Mouse (Mus musculus) embryonic stem cell, embryonic (primary cell): ENCODE measurements around the gene Aldh3b3.

ENCODE experiments used
- CTCF ChIA-PET, 4 experiments: fragments of 300-600 bp in 2 of 4; fragments of 350-600 bp in 2 of 4; sonication (Branson Sonifier 250); formaldehyde crosslinking; loops; one replicate each; lab custom pipeline; 2022; ENCODE audit warnings: inconsistent platforms in 2 of 4; lab: Charles Lee
- POLR2A ChIA-PET, 4 experiments: fragments of 300-600 bp in 2 of 4; fragments of 350-600 bp in 2 of 4; sonication (Branson Sonifier 250); formaldehyde crosslinking; loops; one replicate each; lab custom pipeline; 2022; ENCODE audit warnings: antibody characterized with exemption in 4 of 4, inconsistent platforms in 1 of 4; lab: Charles Lee

Gene Aldh3b3

GRCm38 (mm10) chr19:3950331-3950730, 8.1 kb upstream of the Aldh3b3 start:
- ChIA-PET CTCF (interaction anchor here in 3 of 4 experiments (0.9 to 2.8 kb wide), 9 partner anchors 10 to 97 kb away, joined by 3 to 11 read pairs (median 5); partner anchors contain the start of genes Gm49405 (in 1 of the 3), Gstp2 (in 1 of the 3) and Nudt8 (in 1 of the 3)), POLR2A (interaction anchor here in 2 of 4 experiments (0.7 to 1.2 kb wide), 3 partner anchors 62 to 140 kb away, joined by 3 read pairs; partner anchors contain the start of gene Ndufv1 (in 1 of the 2))

- ChIA-PET POLR2A (interaction anchor here (0.6 to 1.4 kb wide), 10 partner anchors 19 to 1983 kb away, joined by 3 to 6 read pairs (median 3); partner anchors contain the start of gene Gstp2 (in 1 of the 4)), CTCF (interaction anchor here (0.5 to 2.8 kb wide), 11 partner anchors 8 to 277 kb away, joined by 3 to 15 read pairs (median 6); partner anchors contain the start of gene Ndufv1 (in 1 of the 4))
These were observed 7.0 kb upstream of the Aldh3b3 start for GRCm38 (mm10) chr19:3951461-3951860.

- ChIA-PET POLR2A (interaction anchor here (0.6 to 1.4 kb wide), 10 partner anchors 19 to 1982 kb away, joined by 3 to 6 read pairs (median 3); partner anchors contain the start of gene Gstp2 (in 1 of the 4)), CTCF (interaction anchor here in 3 of 4 experiments (0.5 to 2.8 kb wide), 6 partner anchors 8 to 277 kb away, joined by 3 to 15 read pairs (median 6); partner anchors contain the start of gene Ndufv1 (in 1 of the 3))
These were observed 6.3 kb upstream of the Aldh3b3 start for GRCm38 (mm10) chr19:3952099-3952498.

- ChIA-PET POLR2A (interaction anchor here in 3 of 4 experiments (0.6 to 1.4 kb wide), 6 partner anchors 12 to 1655 kb away, joined by 3 to 4 read pairs (median 4); partner anchors contain the start of genes Ndufs8 (in 1 of the 3) and Ndufv1 (in 1 of the 3)), CTCF (interaction anchor here (0.6 to 1.8 kb wide), 10 partner anchors 8 to 384 kb away, joined by 3 to 12 read pairs (median 4); partner anchors contain the start of genes Gm49405 (in 1 of the 4), Nudt8 (in 1 of the 4) and Tbx10 (in 1 of the 4))
These were observed 3.4 kb upstream of the Aldh3b3 start for GRCm38 (mm10) chr19:3955033-3955432.

- ChIA-PET CTCF (interaction anchor here (0.6 to 1.8 kb wide), 11 partner anchors 9 to 57 kb away, joined by 3 to 9 read pairs (median 4); partner anchors contain the start of genes Gm49405 (in 1 of the 4) and Nudt8 (in 1 of the 4)), POLR2A (interaction anchor here in 3 of 4 experiments (0.6 to 1.4 kb wide), 6 partner anchors 9 to 244 kb away, joined by 3 to 7 read pairs (median 4); partner anchors contain the start of genes Gm49405 (in 1 of the 3), Ndufs8 (in 1 of the 3) and Nudt8 (in 1 of the 3))
These were observed 2.6 kb upstream of the Aldh3b3 start for GRCm38 (mm10) chr19:3955804-3956203.

- CTCF ChIA-PET: interaction anchor here (0.6 to 1.2 kb wide), 5 partner anchors 11 to 161 kb away, joined by 3 to 4 read pairs (median 4); no protein-coding TSS in a partner anchor
- POLR2A ChIA-PET: interaction anchor here in 3 of 4 experiments (0.6 to 1.2 kb wide), 3 partner anchors 12 to 35 kb away, joined by 3 read pairs; no protein-coding TSS in a partner anchor
These were observed 979 bp upstream of the Aldh3b3 start for GRCm38 (mm10) chr19:3957296-3958036.

GRCm38 (mm10) chr19:3959030-3959429, 585 bp downstream of the Aldh3b3 start:
- ChIA-PET POLR2A (interaction anchor here in 3 of 4 experiments (0.8 to 2.4 kb wide), 5 partner anchors 12 to 41 kb away, joined by 3 to 8 read pairs (median 5); partner anchors contain the start of genes Acy3 (in 1 of the 3), Aldh3b2 (in 1 of the 3), Gm49405 (in 1 of the 3) and Nudt8 (in 1 of the 3)), CTCF (interaction anchor here in 2 of 4 experiments (1.1 to 5.6 kb wide), 7 partner anchors 10 to 54 kb away, joined by 3 to 31 read pairs (median 5); partner anchors contain the start of gene Ndufv1 (in 1 of the 2))

GRCm38 (mm10) chr19:3960211-3960610, 1.8 kb downstream of the Aldh3b3 start:
- ChIA-PET POLR2A (interaction anchor here in 3 of 4 experiments (0.5 to 2.6 kb wide), 18 partner anchors 11 to 384 kb away, joined by 3 to 10 read pairs (median 4); partner anchors contain the start of genes Acy3 (in 2 of the 3), Cdk2ap2 (in 1 of the 3), Doc2g (in 1 of the 3) and Gm49405 (in 1 of the 3)), CTCF (interaction anchor here (0.6 to 5.6 kb wide), 38 partner anchors 8 to 819 kb away, joined by 3 to 31 read pairs (median 4); partner anchors contain the start of genes Ndufv1 (in 3 of the 4), Gm49405 (in 2 of the 4), Nudt8 (in 2 of the 4) and Aldh3b2 (in 1 of the 4))

- ChIA-PET CTCF (interaction anchor here in 3 of 4 experiments (0.5 to 5.6 kb wide), 17 partner anchors 11 to 601 kb away, joined by 3 to 31 read pairs (median 6); partner anchors contain the start of genes Aldh3b2 (in 2 of the 3), Acy3 (in 1 of the 3) and Ndufv1 (in 1 of the 3)), POLR2A (interaction anchor here in 1 of 4 experiments (2.6 kb wide), 1 partner anchor 85 kb away, joined by 10 read pairs; the partner anchor contains the start of gene Gstp2)
These were observed 3.4 kb downstream of the Aldh3b3 start for GRCm38 (mm10) chr19:3961805-3962204.

- POLR2A ChIA-PET: interaction anchor here in 2 of 4 experiments (0.7 to 2.0 kb wide), 3 partner anchors 41 to 145 kb away, joined by 3 to 5 read pairs (median 5); partner anchors contain the start of gene Ndufv1 (in 1 of the 2)
These were observed 4.0 kb downstream of the Aldh3b3 start for GRCm38 (mm10) chr19:3962469-3962868.

GRCm38 (mm10) chr19:3964030-3964429, 5.6 kb downstream of the Aldh3b3 start:
- POLR2A ChIA-PET: interaction anchor here in 1 of 4 experiments (2.0 kb wide), 1 partner anchor 147 kb away, joined by 5 read pairs; no protein-coding TSS in a partner anchor

More at GRCm38 (mm10) chr19:3962469-3962868, 4.0 kb downstream of the Aldh3b3 start:
- CTCF ChIA-PET: interaction anchor here (0.5 to 5.6 kb wide), 30 partner anchors 10 to 602 kb away, joined by 3 to 31 read pairs (median 5); partner anchors contain the start of genes Aldh3b2 (in 2 of the 4), Gm49405 (in 1 of the 4), Ndufv1 (in 1 of the 4) and Nudt8 (in 1 of the 4)

GRCm38 (mm10) chr19:3966330-3967075, 8.1 kb downstream of the Aldh3b3 start:
- ChIA-PET POLR2A (interaction anchor here (0.5 to 1.5 kb wide), 11 partner anchors 10 to 623 kb away, joined by 3 to 6 read pairs (median 4); partner anchors contain the start of gene Acy3 (in 1 of the 4)), CTCF (interaction anchor here (0.6 to 1.8 kb wide), 17 partner anchors 10 to 316 kb away, joined by 3 to 7 read pairs (median 4); partner anchors contain the start of genes Ndufs8 (in 1 of the 4) and Ndufv1 (in 1 of the 4))

More at GRCm38 (mm10) chr19:3964030-3964429, 5.6 kb downstream of the Aldh3b3 start:
- CTCF ChIA-PET: interaction anchor here in 3 of 4 experiments (0.5 to 5.6 kb wide), 10 partner anchors 12 to 374 kb away, joined by 3 to 31 read pairs (median 6); partner anchors contain the start of gene Ndufv1 (in 1 of the 3)

GRCm38 (mm10) chr19:3967258-3967657, 8.8 kb downstream of the Aldh3b3 start:
- POLR2A ChIA-PET: interaction anchor here (0.5 to 1.5 kb wide), 11 partner anchors 9 to 622 kb away, joined by 3 to 6 read pairs (median 4); partner anchors contain the start of gene Acy3 (in 1 of the 4)
- CTCF ChIA-PET: interaction anchor here (0.6 to 1.8 kb wide), 14 partner anchors 9 to 529 kb away, joined by 3 to 7 read pairs (median 4); partner anchors contain the start of genes Ndufs8 (in 1 of the 4) and Ndufv1 (in 1 of the 4)

- ChIA-PET CTCF (interaction anchor here in 3 of 4 experiments (0.6 to 5.2 kb wide), 13 partner anchors 8 to 581 kb away, joined by 3 to 27 read pairs (median 5); partner anchors contain the start of genes Gm49405 (in 1 of the 3), Gstp2 (in 1 of the 3), Ndufv1 (in 1 of the 3) and Nudt8 (in 1 of the 3)), POLR2A (interaction anchor here in 3 of 4 experiments (0.7 to 2.8 kb wide), 13 partner anchors 9 to 161 kb away, joined by 3 to 12 read pairs (median 4); partner anchors contain the start of genes Ndufv1 (in 2 of the 3), Acy3 (in 1 of the 3), Doc2g (in 1 of the 3) and Gm49405 (in 1 of the 3))
These were observed 13.8 kb downstream of the Aldh3b3 start, which contains the start of gene Aldh3b2 for GRCm38 (mm10) chr19:3972229-3972628. Aldh3b2 (plus strand) TSS chr19:3972328.

GRCm38 (mm10) chr19:3974608-3975007, 16.2 kb downstream of the Aldh3b3 start:
- ChIA-PET POLR2A (interaction anchor here in 1 of 4 experiments (1.3 to 1.4 kb wide), 2 partner anchors 11 to 79 kb away, joined by 3 to 4 read pairs; no protein-coding TSS in a partner anchor), CTCF (interaction anchor here in 3 of 4 experiments (0.7 to 1.6 kb wide), 3 partner anchors 28 to 62 kb away, joined by 3 to 9 read pairs (median 4); partner anchors contain the start of genes Ndufs8 (in 1 of the 3) and Ndufv1 (in 1 of the 3))
